Mouse (Mus musculus) cerebellum, adult 2 months (tissue): ENCODE results near the gene Pik3cd.

Experiments
- CTCF ChIP-seq: fragments of 200-500 bp; IDR thresholded peaks from 2 replicates; pipeline ENCODE4 v1.5.1; 2011; ENCODE audit warnings: low read depth, mild to moderate bottlenecking, control low read depth, low read length, moderate library complexity, borderline replicate concordance; ENCODE audit not compliant: insufficient read depth
- POLR2A ChIP-seq: fragments of 200-500 bp; IDR thresholded peaks from 2 replicates; pipeline ENCODE4 v1.6.1; 2011; ENCODE audit warnings: low read length, control low read depth, borderline replicate concordance; ENCODE audit not compliant: insufficient read depth

- no peak for TF ChIP-seq POLR2A
- peak; percentile 20; the same call in 1 of the 2 replicates for TF ChIP-seq CTCF
Measured at GRCm38 (mm10) chr4:149614869-149615268, 87.5 kb downstream of the Pik3cd start.
